Mouse (Mus musculus) retina, postnatal 1 day (tissue): ENCODE measurements around the gene Cish.
"Not testable (repeated sequence)": the region's sequence is repeated elsewhere in the genome, so short reads cannot be mapped to it uniquely, and the experiment has no call there.

ENCODE experiments used
- DNase-seq: peaks from one replicate; pipeline ENCODE4 v3.0.0-alpha.2; 2012

Gene Cish

GRCm38 (mm10) chr9:107300224-107300973 lies 4.6 kb downstream of the Cish start:
- no peak for DNase-seq

- no peak for DNase-seq
Measured at GRCm38 (mm10) chr9:107301554-107302331, 5.9 kb downstream of the Cish start.

GRCm38 (mm10) chr9:107302592-107302991 lies 6.8 kb downstream of the Cish start:
- no peak for DNase-seq

- DNase-seq = no peak
Measured at GRCm38 (mm10) chr9:107303121-107303820, 7.4 kb downstream of the Cish start.

GRCm38 (mm10) chr9:107303900-107304299 lies 8.1 kb downstream of the Cish start:
- no peak for DNase-seq

GRCm38 (mm10) chr9:107304383-107304782 lies 8.6 kb downstream of the Cish start:
- no peak for DNase-seq

GRCm38 (mm10) chr9:107305012-107305411 lies 9.2 kb downstream of the Cish start:
- DNase-seq = no peak

GRCm38 (mm10) chr9:107305601-107306542 lies 10.0 kb downstream of the Cish start:
- no peak for DNase-seq

- not testable (repeated sequence) for DNase-seq
Measured at GRCm38 (mm10) chr9:107306673-107307072, 10.8 kb downstream of the Cish start.

- no peak for DNase-seq
Measured at GRCm38 (mm10) chr9:107307099-107307872, 11.5 kb downstream of the Cish start.

GRCm38 (mm10) chr9:107307886-107308285 lies 12.1 kb downstream of the Cish start:
- no peak for DNase-seq

- DNase-seq = no peak
Measured at GRCm38 (mm10) chr9:107308346-107309000, 12.6 kb downstream of the Cish start.

- no peak for DNase-seq
Measured at GRCm38 (mm10) chr9:107309171-107309570, 13.3 kb downstream of the Cish start.

GRCm38 (mm10) chr9:107309600-107309999 lies 13.8 kb downstream of the Cish start:
- no peak for DNase-seq

- no peak for DNase-seq
Measured at GRCm38 (mm10) chr9:107312811-107313584, 17.2 kb downstream of the Cish start.

- DNase-seq = no peak
Measured at GRCm38 (mm10) chr9:107313926-107314325, 18.1 kb downstream of the Cish start.

- DNase-seq = no peak
Measured at GRCm38 (mm10) chr9:107315791-107316190, 20.0 kb downstream of the Cish start.

- DNase-seq = no peak
Measured at GRCm38 (mm10) chr9:107322461-107323050, 26.7 kb downstream of the Cish start.

GRCm38 (mm10) chr9:107323558-107323957 lies 27.7 kb downstream of the Cish start:
- DNase-seq = peak; percentile 16
